Mouse (Mus musculus) liver, postnatal 0 days (tissue): Measurements from ENCODE around the gene Coro6. TPM values are rescaled to one million over a fixed set of nuclear protein-coding genes. Genes with fewer than 3 reads are reported as not detected.

Source experiments
- ATAC-seq: fragments of 200-750 bp; cut with Nextera tagmentation; 2 replicates; pipeline ENCODE4 v1.8.0; 2017; ENCODE audit warnings: mild to moderate bottlenecking, moderate library complexity
- DNase-seq: peaks from one replicate; pipeline ENCODE4 v3.0.0-alpha.2; 2016
- H3K27ac ChIP-seq: fragments of 300-500 bp; sonication (generic); 2 replicates; pipeline ENCODE4 v1.5.1; 2014; ENCODE audit warnings: antibody characterized with exemption, moderate library complexity, mild to moderate bottlenecking, low read depth
- H3K27me3 ChIP-seq: fragments of 300-500 bp; sonication (generic); 2 replicates; pipeline ENCODE4 v1.6.1; 2014; ENCODE audit warnings: low read length, control low read depth, mixed read lengths; ENCODE audit not compliant: insufficient read depth
- H3K36me3 ChIP-seq: fragments of 300-500 bp; sonication (generic); replicated peaks from 2 replicates; pipeline ENCODE4 v1.6.1; 2014; ENCODE audit warnings: mild to moderate bottlenecking, control low read depth, low read length, moderate library complexity, mixed read lengths; ENCODE audit not compliant: insufficient read depth
- H3K4me1 ChIP-seq: fragments of 300-500 bp; sonication (generic); 2 replicates; pipeline ENCODE4 v1.6.1; 2014; ENCODE audit warnings: antibody characterized with exemption, mild to moderate bottlenecking, control low read depth; ENCODE audit not compliant: insufficient read depth
- H3K4me2 ChIP-seq: fragments of 300-500 bp; sonication (generic); 2 replicates; pipeline ENCODE4 v1.6.1; 2014; ENCODE audit warnings: low read depth, mild to moderate bottlenecking, low read length, moderate library complexity, mixed read lengths
- H3K4me3 ChIP-seq: fragments of 300-500 bp; sonication (generic); 2 replicates; pipeline ENCODE4 v1.5.1; 2014; ENCODE audit warnings: low read depth, low read length
- H3K9ac ChIP-seq: fragments of 300-500 bp; sonication (generic); replicated peaks from 2 replicates; pipeline ENCODE4 v1.6.1; 2014; ENCODE audit warnings: mild to moderate bottlenecking, moderate library complexity
- H3K9me3 ChIP-seq: fragments of 300-500 bp; sonication (generic); 2 replicates; pipeline ENCODE4 v1.6.1; 2016; ENCODE audit warnings: mild to moderate bottlenecking, control low read depth, low read length, mixed read lengths
- CTCF ChIP-seq: sonication (generic); IDR thresholded peaks from 2 replicates; pipeline ENCODE4 v1.5.1; 2016; ENCODE audit warnings: antibody characterized with exemption, low read depth
- EP300 ChIP-seq: IDR thresholded peaks from 2 replicates; pipeline ENCODE4 v1.6.1; 2016; ENCODE audit warnings: antibody characterized with exemption, low read depth, mild to moderate bottlenecking
- WGBS: fragments of 180-500 bp; shearing (Covaris S2); extraction: QIAGEN DNeasy Blood & Tissue Kit; methylation state at CpG from one replicate; pipeline ENCODE4 v1.1.7; 2014; ENCODE audit not compliant: insufficient replicate concordance; 5-methylcytosine and 5-hydroxymethylcytosine counted together
- polyA plus RNA-seq: library from polyadenylated mRNA; unstranded; fragments of >200 nt; fragmentation: Nextera tagmentation; extraction: Ambion mirVana; gene quantifications from 2 replicates; pipeline ENCODE4 v1.2.1, GENCODE M21; 2015

Coro6 gene
- polyA plus RNA-seq, 1 experiment from 2014 or later, result 0.05 TPM

- DNase-seq (no peak), ATAC-seq (no peak)
- peaks cover 54% of the 10 kb centered on the region for H3K4me1 ChIP-seq
- no peak overlapping the region for H3K27ac ChIP-seq
- no peak overlapping the region; the same call in 1 of the 2 replicates for H3K4me3 ChIP-seq
- 72% methylated on average over 6 of the region's 6 CpGs for WGBS
- no peaks in the 10 kb centered on the region for H3K36me3 ChIP-seq
- no peak overlapping the region; the same call in 1 of the 2 replicates for H3K4me2 ChIP-seq
- no peak overlapping the region for H3K9ac ChIP-seq
- no peaks in the 10 kb centered on the region for H3K9me3 ChIP-seq
- peaks cover 25% of the 10 kb centered on the region for H3K27me3 ChIP-seq
- TF ChIP-seq EP300 (no peak), CTCF (no peak)
Measured at GRCm38 (mm10) chr11:77490451-77490850, 28.2 kb downstream of the Coro6 start.

- Histone ChIP-seq H3K4me3 (peak overlapping the region; percentile 68), H3K27me3 (peaks cover 25% of the 10 kb centered on the region), H3K4me2 (peak overlapping the region; percentile 99), H3K4me1 (peaks cover 60% of the 10 kb centered on the region), H3K9ac (peak overlapping the region; percentile 38; the same call in 1 of the 2 replicates), H3K9me3 (no peaks in the 10 kb centered on the region), H3K36me3 (no peaks in the 10 kb centered on the region), H3K27ac (peak overlapping the region; percentile 84)
- ATAC-seq (peak; percentile 33), DNase-seq (peak; percentile 90)
- under 1% methylated on average over 13 of the region's 13 CpGs for WGBS
- TF ChIP-seq EP300, result no peak
- TF ChIP-seq CTCF, result peak; percentile 98
Measured at GRCm38 (mm10) chr11:77491123-77491501, 28.9 kb downstream of the Coro6 start.

- no peaks in the 10 kb centered on the region for H3K9me3 ChIP-seq
- peak; percentile 51 for DNase-seq
- peak overlapping the region; percentile 84 for H3K27ac ChIP-seq
- TF ChIP-seq EP300 (no peak), CTCF (no peak)
- WGBS, result under 1% methylated on average over 23 of the region's 23 CpGs
- H3K4me3 ChIP-seq, result peak overlapping the region; percentile 68
- peak; percentile 4; the same call in 1 of the 2 replicates for ATAC-seq
- peaks cover 25% of the 10 kb centered on the region for H3K27me3 ChIP-seq
- peak overlapping the region; percentile 38 for H3K9ac ChIP-seq
- H3K4me1 ChIP-seq, result peaks cover 63% of the 10 kb centered on the region
- peak overlapping the region; percentile 99 for H3K4me2 ChIP-seq
- no peaks in the 10 kb centered on the region for H3K36me3 ChIP-seq
Measured at GRCm38 (mm10) chr11:77491502-77492291, 29.5 kb downstream of the Coro6 start.

DNA sequence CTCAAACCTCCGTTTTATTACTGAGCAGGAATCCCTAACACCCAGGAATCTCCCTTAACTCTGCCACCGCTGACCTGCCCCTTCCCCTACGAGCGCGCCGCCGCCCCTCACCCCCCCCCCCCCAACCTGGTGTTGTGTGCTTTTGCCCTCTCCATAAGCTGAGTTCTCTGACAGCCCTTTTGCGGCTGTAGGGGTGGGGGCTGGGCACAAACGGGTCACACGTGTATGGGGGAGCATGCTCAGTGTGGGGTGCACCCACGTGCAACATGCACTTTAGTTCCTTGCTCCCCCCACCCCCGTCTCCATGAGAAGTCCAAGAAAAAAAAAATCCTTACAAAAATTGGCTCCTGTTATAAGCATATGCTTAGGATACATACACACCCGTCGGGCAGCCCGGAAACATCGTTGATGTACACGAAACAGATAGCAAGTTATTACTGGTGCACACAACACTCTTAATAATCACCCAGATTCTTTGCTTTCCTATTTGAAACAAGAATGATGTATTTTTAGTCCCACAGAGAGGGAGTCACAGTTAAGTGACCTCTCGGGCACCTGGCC is 30.2 kb downstream of the Coro6 start:
- peak overlapping the region; percentile 99 for H3K4me2 ChIP-seq
- WGBS, result under 1% methylated on average over 18 of the region's 18 CpGs
- peaks cover 25% of the 10 kb centered on the region for H3K27me3 ChIP-seq
- no peaks in the 10 kb centered on the region for H3K9me3 ChIP-seq
- peaks cover 69% of the 10 kb centered on the region for H3K4me1 ChIP-seq
- no peak for DNase-seq
- peak overlapping the region; percentile 68 for H3K4me3 ChIP-seq
- ATAC-seq, result no peak
- H3K9ac ChIP-seq, result peak overlapping the region; percentile 88
- no peaks in the 10 kb centered on the region for H3K36me3 ChIP-seq
- H3K27ac ChIP-seq, result peak overlapping the region; percentile 84
- TF ChIP-seq CTCF (no peak), EP300 (no peak)

GRCm38 (mm10) chr11:77492911-77493332 is 30.7 kb downstream of the Coro6 start:
- Histone ChIP-seq H3K27me3 (peaks cover 25% of the 10 kb centered on the region), H3K9ac (peak overlapping the region; percentile 88), H3K4me1 (peaks cover 70% of the 10 kb centered on the region), H3K4me3 (peak overlapping the region; percentile 68), H3K36me3 (no peaks in the 10 kb centered on the region), H3K4me2 (peak overlapping the region; percentile 99), H3K9me3 (no peaks in the 10 kb centered on the region), H3K27ac (peak overlapping the region; percentile 84)
- TF ChIP-seq CTCF, result 0 out of 2 replicates have a peak, but pooled peaks have one; percentile 28
- TF ChIP-seq EP300, result no peak
- under 1% methylated on average over 30 of the region's 32 CpGs for WGBS
- peak; percentile 79 for ATAC-seq
- DNase-seq, result peak; percentile 93

- DNase-seq (peak; percentile 60), ATAC-seq (peak; percentile 5)
- H3K4me2 ChIP-seq, result peak within 1 kb of the TSS; percentile 99
- no peaks in the 10 kb centered on the region for H3K36me3 ChIP-seq
- H3K9ac ChIP-seq, result peak within 1 kb of the TSS; percentile 88
- H3K9me3 ChIP-seq, result no peaks in the 10 kb centered on the region
- peaks cover 23% of the 10 kb centered on the region for H3K27me3 ChIP-seq
- peak within 1 kb of the TSS; percentile 82 for H3K4me3 ChIP-seq
- H3K27ac ChIP-seq, result peak within 1 kb of the TSS; percentile 84
- TF ChIP-seq CTCF (0 out of 2 replicates have a peak, but pooled peaks have one; percentile 19), EP300 (no peak)
- 3% methylated on average over 28 of the region's 74 CpGs for WGBS
- H3K4me1 ChIP-seq, result peaks cover 69% of the 10 kb centered on the region
Measured at GRCm38 (mm10) chr11:77493512-77494343, 31.5 kb downstream of the Coro6 start, which contains the start of gene Git1. TSS of gene Git1 (plus strand) at chr11:77493562.
